Mouse (Mus musculus) ES-Bruce4 (cell line): ENCODE results near the gene Ndrg3.

ENCODE experiments used
- CTCF ChIP-seq: IDR thresholded peaks from one replicate; pipeline ENCODE4 v1.8.1; 2011; ENCODE audit warnings: low read depth, low read length
- EP300 ChIP-seq: IDR thresholded peaks from 2 replicates; pipeline ENCODE4 v1.6.1; 2011; ENCODE audit warnings: low read depth, low read length; ENCODE audit not compliant: insufficient read depth
- POLR2A ChIP-seq: IDR thresholded peaks from one replicate; pipeline ENCODE4 v1.8.1; 2011; ENCODE audit warnings: low read length; ENCODE audit not compliant: insufficient read depth

DNA sequence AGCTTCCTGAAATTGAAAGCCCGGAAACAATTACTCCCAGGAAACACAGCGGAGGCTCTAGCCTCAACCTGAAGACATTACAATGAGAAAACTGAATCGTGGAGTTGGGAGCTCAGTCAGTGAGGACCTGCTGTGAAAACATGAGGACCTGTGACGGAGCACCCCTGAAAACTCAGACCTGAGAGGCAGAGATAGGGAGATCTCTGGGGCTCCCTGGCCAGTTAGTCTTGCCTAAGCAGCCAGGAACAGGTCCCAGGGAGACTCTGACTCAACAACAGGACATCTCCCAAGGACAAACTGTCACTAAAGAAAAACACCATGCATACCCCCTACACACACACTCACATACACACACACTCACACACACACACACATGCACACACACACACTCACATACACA, 93.5 kb downstream of the Ndrg3 start:
- TF ChIP-seq CTCF (no peak), POLR2A (no peak), EP300 (no peak)
